Mouse (Mus musculus) stomach, embryonic 16.5 days (tissue): Measurements from ENCODE around the gene Taf4. TPM values are rescaled to one million over a fixed set of nuclear protein-coding genes. Genes with fewer than 3 reads are reported as not detected.

Experiments used
- ATAC-seq: fragments of 200-750 bp; cut with Nextera tagmentation; 2 replicates; pipeline ENCODE4 v1.8.0; 2017; ENCODE audit warnings: moderate number of reproducible peaks, moderate TSS enrichment; ENCODE audit not compliant: insufficient read depth, low FRiP score
- H3K27ac ChIP-seq: fragments of 300-500 bp; sonication (generic); 2 replicates; pipeline ENCODE4 v1.5.1; 2014; ENCODE audit warnings: low read length
- H3K27me3 ChIP-seq: fragments of 300-500 bp; sonication (generic); 2 replicates; pipeline ENCODE4 v1.6.1; 2014; ENCODE audit warnings: low read length, control low read depth, mixed read lengths; ENCODE audit not compliant: control insufficient read depth, insufficient read depth
- H3K36me3 ChIP-seq: fragments of 300-500 bp; sonication (generic); 2 replicates; pipeline ENCODE4 v1.6.1; 2014; ENCODE audit warnings: low read length; ENCODE audit not compliant: control insufficient read depth, insufficient read depth
- H3K4me1 ChIP-seq: fragments of 300-500 bp; sonication (generic); 2 replicates; pipeline ENCODE4 v1.6.1; 2014; ENCODE audit warnings: low read length, control low read depth, mixed read lengths; ENCODE audit not compliant: control insufficient read depth, insufficient read depth
- H3K4me2 ChIP-seq: fragments of 300-500 bp; sonication (generic); 2 replicates; pipeline ENCODE4 v1.6.1; 2014; ENCODE audit warnings: low read depth, low read length, mixed read lengths
- H3K4me3 ChIP-seq: fragments of 300-500 bp; sonication (generic); replicated peaks from 2 replicates; pipeline ENCODE4 v1.5.1; 2014; ENCODE audit warnings: mild to moderate bottlenecking, low read length
- H3K9ac ChIP-seq: fragments of 300-500 bp; sonication (generic); 2 replicates; pipeline ENCODE4 v1.6.1; 2014; ENCODE audit warnings: low read length
- H3K9me3 ChIP-seq: fragments of 300-500 bp; sonication (generic); replicated peaks from 2 replicates; pipeline ENCODE4 v1.6.1; 2016; ENCODE audit warnings: low read length, control low read depth; ENCODE audit not compliant: control insufficient read depth
- WGBS: fragments of 180-500 bp; shearing (Covaris S2); extraction: QIAGEN DNeasy Blood & Tissue Kit; methylation state at CpG from one replicate; pipeline ENCODE4 v1.1.7; 2014; 5-methylcytosine and 5-hydroxymethylcytosine counted together
- polyA plus RNA-seq: library from polyadenylated mRNA; unstranded; fragments of >200 nt; fragmentation: Nextera tagmentation; extraction: Ambion mirVana; gene quantifications from 2 replicates; pipeline ENCODE4 v1.2.1, GENCODE M21; 2015

The Taf4 gene
- polyA plus RNA-seq, 1 experiment from 2014 or later, result 3.2 TPM

GRCm38 (mm10) chr2:179867669-179868068 is 108.8 kb downstream of the Taf4 start:
- Histone ChIP-seq H3K27ac (no peak overlapping the region), H3K9ac (no peak overlapping the region), H3K4me2 (no peak overlapping the region), H3K9me3 (no peaks in the 10 kb centered on the region), H3K4me3 (no peak overlapping the region), H3K4me1 (no peaks in the 10 kb centered on the region), H3K36me3 (no peaks in the 10 kb centered on the region), H3K27me3 (no peaks in the 10 kb centered on the region)
- WGBS, result 68% methylated on average over 3 of the region's 3 CpGs
- no peak for ATAC-seq

- Histone ChIP-seq H3K27me3 (no peaks in the 10 kb centered on the region), H3K9ac (no peak overlapping the region), H3K9me3 (no peaks in the 10 kb centered on the region), H3K36me3 (no peaks in the 10 kb centered on the region), H3K27ac (no peak overlapping the region), H3K4me3 (no peak overlapping the region), H3K4me1 (no peaks in the 10 kb centered on the region), H3K4me2 (no peak overlapping the region)
- WGBS, result 68% methylated on average over 5 of the region's 5 CpGs
- no peak for ATAC-seq
Observed at GRCm38 (mm10) chr2:179865097-179865496, 111.3 kb downstream of the Taf4 start.

GRCm38 (mm10) chr2:179863266-179863665 is 113.2 kb downstream of the Taf4 start:
- H3K4me3 ChIP-seq, result no peak overlapping the region
- H3K36me3 ChIP-seq, result no peaks in the 10 kb centered on the region
- no peak overlapping the region for H3K27ac ChIP-seq
- no peak overlapping the region for H3K9ac ChIP-seq
- no peaks in the 10 kb centered on the region for H3K27me3 ChIP-seq
- H3K4me2 ChIP-seq, result no peak overlapping the region
- WGBS, result 75% methylated on average over 3 of the region's 3 CpGs
- no peak for ATAC-seq
- H3K9me3 ChIP-seq, result no peaks in the 10 kb centered on the region
- no peaks in the 10 kb centered on the region for H3K4me1 ChIP-seq

GRCm38 (mm10) chr2:179862676-179863075 is 113.8 kb downstream of the Taf4 start:
- Histone ChIP-seq H3K27ac (no peak overlapping the region), H3K9ac (no peak overlapping the region), H3K9me3 (no peaks in the 10 kb centered on the region), H3K4me2 (no peak overlapping the region), H3K36me3 (no peaks in the 10 kb centered on the region), H3K27me3 (no peaks in the 10 kb centered on the region), H3K4me1 (no peaks in the 10 kb centered on the region), H3K4me3 (no peak overlapping the region)
- ATAC-seq, result no peak
- whole genome bisulfite sequencing, result 76% methylated on average over 3 of the region's 3 CpGs

Other genes starting within 250 kb of the Taf4 start
- gene Lsm14b, start 48.3 kb upstream of the Taf4 start, polyA plus RNA-seq, result 2.0 and 2.2 TPM in 2 replicates
- gene Psma7, start 65.8 kb upstream of the Taf4 start, polyA plus RNA-seq, result 471 and 493 TPM in 2 replicates
- gene Ss18l1, start 65.9 kb upstream of the Taf4 start, polyA plus RNA-seq, result 4.2 and 4.3 TPM in 2 replicates
- 27.0 and 27.9 TPM in 2 replicates for gene Mtg2, start 93.9 kb upstream of the Taf4 start, polyA plus RNA-seq
- gene Hrh3, start 127.8 kb upstream of the Taf4 start, polyA plus RNA-seq, result not detected in 2 replicates
- 39.6 and 43.1 TPM in 2 replicates for gene Osbpl2, start 142.7 kb upstream of the Taf4 start, polyA plus RNA-seq
- 154 and 171 TPM in 2 replicates for gene Adrm1, start 194.8 kb upstream of the Taf4 start, polyA plus RNA-seq
- 61.3 and 64.6 TPM in 2 replicates for gene Lama5, start 249.2 kb upstream of the Taf4 start, polyA plus RNA-seq